Mouse (Mus musculus): ENCODE data around the gene Uggt1. TPM values are rescaled to one million over a fixed set of nuclear protein-coding genes. Genes with fewer than 3 reads are reported as not detected.

The Uggt1 gene
- total RNA-seq (2021), result 42.8 and 45.7 TPM in 2 replicates
- long read RNA-seq, experiment 1, full-length matches to known transcripts, result 7 of 18 reads
- long read RNA-seq, experiment 1, partial matches to known transcripts, result 2 of 18 reads
- long read RNA-seq, experiment 1, other reads (novel, unspliced or antisense), result 9 of 18 reads
- long read RNA-seq, experiment 2, full-length matches to known transcripts, result 4 of 14 reads
- long read RNA-seq, experiment 2, partial matches to known transcripts, result 4 of 14 reads
- long read RNA-seq, experiment 2, other reads (novel, unspliced or antisense), result 6 of 14 reads

DNA sequence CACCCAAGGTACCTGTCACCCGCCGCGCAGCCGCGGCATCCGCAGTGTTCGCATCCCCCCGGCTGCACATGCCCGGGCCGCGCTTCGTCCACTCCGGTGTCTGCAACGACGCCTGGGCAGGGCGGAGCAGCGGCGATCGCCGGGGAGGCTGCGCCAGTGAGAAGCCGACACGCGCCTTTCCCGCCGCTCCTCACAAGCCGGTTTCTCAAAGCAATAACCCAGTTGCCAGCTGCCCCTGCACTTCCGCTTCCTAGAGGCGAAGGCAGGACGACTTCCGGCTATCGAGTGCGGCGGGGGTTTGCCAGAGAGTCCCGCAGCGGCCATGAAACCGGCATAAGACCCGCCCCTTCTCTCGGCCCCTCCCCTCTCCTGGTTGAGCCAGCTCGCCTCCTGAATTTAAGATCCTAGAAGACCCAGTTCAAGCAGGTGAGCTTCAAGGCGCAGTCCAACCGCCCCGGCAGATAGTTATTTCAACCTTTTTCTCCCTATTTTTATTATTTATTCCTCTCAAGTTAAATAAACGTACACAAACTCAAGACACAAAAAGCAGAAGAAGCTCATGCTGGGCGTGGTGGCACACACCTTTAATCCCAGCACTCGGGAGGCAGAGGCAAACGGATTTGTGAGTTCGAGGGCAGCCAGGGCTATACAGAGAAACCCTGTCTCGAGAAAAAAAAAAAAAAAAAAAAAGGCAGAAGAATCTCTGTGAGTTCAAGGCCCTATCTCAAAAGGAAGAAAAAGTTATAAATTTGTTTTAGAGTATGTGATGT lies at the start of gene Uggt1:
Gene Uggt1, minus strand, starts transcription at position 663 of the 770 bp plus-strand sequence.
- peak; percentile 97 for DNase-seq

DNA sequence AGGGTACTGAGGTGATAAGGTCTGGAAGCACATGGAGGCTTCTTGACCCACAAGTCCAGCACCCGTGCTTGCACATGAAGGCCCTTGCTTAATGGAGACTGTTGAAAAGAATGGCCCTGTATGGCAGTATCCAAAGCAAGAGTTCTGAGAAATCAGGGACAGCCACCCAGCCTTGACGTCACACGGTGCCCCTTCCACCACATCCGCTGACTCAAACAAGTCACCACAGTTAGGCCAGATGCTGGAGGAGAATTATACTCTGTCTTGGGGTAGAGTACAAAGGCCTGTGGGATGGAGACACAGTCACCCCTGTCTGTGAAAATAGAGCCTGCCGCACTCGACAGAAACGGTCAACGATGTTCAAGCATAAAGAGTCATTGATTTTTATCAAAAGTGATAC lies 49.0 kb upstream of the Uggt1 start:
- peak; percentile 3 for DNase-seq

DNA sequence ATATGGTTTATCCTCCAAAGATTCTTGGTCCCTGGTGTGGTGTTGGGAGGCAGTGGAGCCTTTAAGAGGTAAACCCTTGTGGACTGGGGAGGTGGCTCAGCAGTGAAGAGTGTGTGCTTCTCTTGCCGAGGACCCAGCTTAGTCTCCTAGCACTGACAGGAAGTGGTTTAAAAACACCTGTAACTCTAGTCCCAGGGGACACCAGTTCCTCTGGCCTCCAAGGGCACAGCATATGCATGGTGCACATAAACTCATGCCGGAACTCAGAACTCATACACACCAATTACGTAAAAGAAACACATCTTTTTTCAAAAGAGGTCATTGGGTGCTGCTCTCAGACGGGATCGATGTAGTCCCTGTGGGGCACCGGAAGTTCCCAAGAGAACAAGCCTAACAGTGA lies 37.3 kb upstream of the Uggt1 start:
- DNase-seq, result no peak

DNA sequence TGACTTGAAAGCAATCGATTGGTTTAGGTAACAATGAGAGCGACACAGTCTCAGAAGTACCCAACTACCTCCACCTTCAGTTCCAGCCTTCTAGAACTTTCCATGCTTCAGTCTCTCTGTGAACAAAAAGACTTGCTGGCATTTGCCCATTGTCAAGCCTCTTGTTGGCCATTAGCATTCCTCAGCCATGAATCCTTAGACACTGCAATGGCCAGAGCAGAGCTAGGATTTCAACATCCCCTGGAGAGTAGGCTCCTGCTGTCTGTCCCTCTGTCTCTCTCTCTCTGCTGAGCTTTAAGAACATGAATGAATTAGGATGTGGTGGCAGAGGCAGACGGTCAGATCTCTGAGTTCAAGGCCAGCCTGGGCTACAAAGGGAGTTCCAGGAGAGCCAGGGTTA lies 36.4 kb upstream of the Uggt1 start:
- DNase-seq, result no peak

DNA sequence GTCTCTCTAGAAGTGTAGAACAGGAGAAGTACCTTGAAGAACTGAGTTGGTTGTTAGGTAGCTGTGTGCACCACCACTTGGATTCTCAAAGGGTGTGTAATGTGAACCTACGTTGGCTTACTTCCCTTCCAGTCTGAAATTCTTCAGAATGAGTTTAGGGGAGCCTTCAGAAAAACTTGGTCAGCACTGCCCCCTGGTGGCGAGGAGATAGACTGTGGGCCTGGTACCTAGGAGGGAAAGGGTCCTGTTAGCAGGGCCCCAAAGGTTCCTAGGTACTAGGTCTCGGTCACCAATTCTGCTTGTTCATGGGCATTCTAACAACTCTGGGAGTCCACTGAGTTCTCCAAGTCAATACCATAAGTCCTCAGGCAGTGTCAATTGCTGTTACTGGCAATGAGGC lies 34.7 kb upstream of the Uggt1 start:
- peak; percentile 91 for DNase-seq

DNA sequence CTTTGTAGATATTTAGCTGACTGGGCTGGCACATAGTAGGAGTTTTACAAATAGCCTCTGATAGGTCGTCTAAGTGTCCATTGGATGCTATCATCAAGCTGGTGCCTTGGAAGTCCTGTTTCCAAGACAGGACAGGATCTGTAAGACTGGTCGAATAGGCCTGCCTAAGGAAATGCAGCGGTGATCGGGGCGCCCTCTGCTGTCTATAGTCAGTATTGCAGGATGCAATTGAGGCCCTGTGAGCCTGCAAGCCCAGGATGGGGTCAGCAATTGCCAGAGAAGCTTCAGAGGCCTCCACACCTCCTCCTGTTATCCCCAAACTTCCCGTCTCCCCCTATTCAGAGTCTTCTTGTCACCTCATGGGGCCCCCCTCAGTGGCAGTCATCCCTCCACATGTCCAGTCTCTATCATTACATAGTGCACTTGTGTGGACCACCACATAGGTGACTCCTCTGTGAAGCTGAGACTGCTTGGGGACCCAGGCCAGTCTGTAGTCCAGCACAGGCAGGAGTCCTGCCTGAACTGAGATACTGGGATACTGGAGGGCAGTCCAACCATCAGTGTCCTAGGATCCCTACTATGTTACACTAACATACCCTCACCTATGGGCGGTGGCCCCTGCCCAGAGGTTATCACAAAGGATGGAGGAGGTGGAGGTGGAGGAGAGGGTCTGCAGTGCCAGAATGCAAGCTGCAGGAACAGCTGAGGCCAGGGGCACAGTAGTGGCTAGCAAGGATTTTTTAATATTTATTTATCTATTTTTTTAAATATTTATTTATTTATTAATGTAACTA lies 32.9 kb upstream of the Uggt1 start:
- peak; percentile 87 for DNase-seq

DNA sequence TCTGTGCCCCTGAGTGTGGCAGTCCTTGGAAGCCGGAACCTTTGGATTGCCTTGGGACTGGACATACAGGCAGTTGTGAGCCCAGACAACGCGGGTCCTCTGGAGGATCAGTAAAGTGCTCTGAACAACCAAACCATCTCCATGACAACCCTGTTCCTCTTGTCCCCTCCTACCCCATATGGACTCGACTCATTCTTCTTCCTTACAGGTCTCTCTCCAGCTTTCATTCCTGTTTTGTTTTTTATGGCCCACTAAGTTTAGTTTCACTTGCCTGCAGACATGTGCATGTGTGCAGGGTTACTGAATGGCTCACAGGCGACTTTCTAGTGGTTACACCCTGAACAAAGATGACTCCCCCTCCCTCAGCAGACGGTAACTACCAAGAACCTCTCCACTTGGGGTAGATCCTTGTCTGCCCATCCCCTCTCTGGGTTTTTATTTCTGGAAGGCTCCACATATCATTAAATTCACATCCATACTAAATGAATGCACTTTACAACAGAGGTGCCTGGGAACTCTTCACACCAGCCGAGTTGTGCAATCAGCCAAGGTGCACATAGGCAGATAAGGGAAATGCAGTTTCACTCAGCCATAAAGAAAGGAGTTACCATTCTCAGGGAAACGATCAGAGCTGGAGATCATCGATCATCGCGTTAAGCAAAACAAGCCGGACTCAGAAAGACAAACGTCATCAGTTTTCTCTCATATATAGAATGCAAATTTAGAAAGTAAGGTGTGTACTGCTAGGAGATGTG lies 31.3 kb upstream of the Uggt1 start:
- DNase-seq, result no peak

DNA sequence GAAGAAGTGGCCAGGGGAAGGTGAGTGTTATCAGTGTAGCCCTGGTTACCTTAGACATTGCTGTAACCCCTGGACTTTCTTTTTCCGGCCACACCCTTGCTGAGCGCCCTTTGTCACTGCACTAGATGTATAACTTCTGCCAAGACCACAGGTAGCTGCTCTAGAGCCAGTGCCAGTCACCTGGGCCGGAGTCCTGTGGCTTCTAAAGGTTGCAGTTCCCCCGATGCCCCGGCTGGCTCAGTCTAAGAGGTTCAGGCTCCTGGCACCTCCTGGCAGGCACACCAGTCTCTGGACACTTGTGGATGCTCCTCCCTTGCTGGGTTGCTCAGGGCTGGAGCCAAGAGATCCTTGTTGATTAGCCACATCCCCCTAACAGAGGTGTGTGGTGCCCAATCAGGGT lies 29.9 kb upstream of the Uggt1 start, which contains the start of gene Neurl3:
Gene Neurl3, minus strand, starts transcription at position 225 of the 400 bp plus-strand sequence.
- DNase-seq, result no peak

DNA sequence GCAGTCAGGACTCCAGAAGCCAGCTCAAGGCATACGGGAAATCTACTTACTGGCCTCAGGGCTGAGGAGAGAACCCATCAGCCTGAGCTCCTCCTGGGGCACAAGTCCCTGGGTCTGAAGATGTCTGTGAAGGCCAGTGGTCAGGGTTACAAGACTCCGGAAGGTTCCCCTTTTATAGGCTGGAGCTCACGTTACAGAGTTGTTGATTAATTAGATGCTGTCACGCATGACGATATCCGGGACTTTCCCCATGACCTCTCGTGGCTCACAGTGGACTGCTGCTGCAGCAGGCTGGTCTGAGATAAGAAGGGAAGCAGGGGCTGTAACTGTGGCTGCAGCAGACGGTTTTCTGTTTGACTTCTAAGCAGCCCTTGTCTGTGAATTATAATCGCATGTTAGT lies 28.8 kb upstream of the Uggt1 start:
- peak; percentile 78 for DNase-seq

DNA sequence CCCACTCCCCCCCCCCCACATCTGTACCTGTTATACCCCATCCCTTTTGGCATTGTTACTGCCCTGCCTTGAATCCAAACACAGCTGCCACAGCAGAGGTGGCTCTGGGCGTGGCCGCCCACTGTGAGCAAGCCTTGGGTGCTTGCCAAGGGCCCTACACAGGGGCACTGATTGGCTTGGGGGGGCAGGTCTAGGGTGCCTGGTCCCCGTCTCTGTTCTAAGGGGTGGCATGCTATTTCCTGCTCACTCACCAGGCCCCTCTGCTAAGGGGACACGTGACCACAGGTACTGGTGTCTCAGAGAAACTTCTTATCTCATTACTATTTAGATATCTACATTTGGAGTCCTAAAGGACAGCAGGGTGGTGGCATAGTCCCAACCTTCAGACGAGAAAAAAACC lies 28.0 kb upstream of the Uggt1 start:
- peak; percentile 70 for DNase-seq

DNA sequence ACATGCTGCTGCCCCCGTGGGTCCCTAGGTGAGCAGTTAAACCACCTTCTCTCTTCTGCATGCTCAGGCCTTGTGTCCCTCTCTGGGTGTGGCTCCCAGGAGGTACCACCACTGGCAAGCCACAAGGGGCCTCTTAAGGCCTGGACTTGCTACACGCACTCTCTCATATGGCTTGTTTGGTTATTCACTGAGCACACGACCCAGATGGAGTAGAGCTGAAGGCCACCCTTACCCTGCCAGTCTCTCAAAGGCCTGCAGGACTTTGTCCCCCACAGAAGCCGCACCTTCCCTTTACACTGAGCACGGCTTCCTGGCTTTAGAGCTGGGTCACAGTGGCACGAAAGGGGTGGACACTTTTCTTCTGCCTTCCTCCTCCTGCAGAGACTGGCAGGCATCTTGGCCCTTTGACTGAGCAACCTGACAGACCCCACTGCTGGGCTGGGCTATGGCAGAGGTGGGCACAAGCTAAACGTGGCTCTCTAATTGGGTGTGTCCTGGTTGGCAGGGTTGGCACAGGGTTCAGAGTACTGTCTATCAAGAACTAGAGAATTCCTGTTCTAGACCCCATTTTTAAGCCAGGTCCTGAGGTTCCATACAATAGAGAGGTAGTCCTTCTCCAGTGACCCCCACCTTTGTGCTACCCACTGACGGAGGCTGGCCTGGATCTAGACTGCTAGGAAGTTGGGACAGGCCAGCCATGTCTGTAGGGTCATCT lies 27.2 kb upstream of the Uggt1 start:
- DNase-seq, result no peak

DNA sequence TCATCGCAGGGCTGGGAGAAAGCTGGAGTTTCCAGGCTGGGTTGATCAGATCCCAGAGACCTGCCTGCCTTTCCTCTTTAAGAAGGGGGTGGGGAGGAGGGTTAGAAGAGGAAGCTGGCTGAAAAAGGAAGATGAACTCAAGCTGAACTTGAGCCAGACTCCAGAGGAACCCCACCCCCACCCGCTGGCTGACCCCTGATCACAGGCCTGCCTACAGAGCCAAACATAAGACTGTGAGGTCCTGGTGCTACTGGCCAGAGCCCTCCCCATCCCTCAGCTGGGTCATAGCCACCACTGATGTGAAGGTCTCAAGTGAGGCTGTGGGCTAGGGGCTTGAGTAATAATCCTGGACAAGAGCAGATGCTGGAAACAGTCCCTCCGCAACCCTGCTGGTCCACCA lies 26.1 kb upstream of the Uggt1 start:
- no peak for DNase-seq

DNA sequence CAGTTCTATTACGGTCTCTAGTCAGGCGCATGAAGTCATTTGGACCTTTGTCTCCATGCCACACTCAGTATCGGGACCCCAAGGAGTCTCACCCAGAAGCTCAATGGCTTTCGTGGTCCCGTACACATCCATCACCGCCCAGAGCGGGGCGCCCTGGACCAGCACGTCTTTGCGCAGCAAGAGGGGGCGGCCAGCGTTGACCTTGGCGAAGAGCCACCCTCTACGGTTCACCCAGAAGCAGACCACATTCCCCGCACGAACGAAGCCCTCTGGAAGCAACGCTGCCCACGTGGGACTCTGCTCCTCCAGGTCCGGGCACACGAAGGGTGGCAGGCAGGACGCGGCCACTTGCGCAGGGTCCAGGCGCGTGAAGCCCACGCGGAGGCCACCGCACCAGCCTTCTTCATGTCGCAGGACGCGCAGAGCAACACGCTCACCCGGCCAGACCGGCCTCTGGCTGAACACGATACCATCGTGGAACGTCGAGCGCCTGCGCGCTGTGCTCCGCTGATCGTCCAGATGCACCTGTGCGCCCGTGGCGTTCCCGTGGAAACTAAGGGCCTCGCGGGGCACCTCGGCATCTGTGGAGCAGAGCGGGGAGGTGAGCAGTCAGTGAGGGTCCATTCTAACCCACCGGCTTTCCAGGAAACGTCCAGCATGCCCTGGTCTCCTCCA lies 24.7 kb upstream of the Uggt1 start:
- no peak for DNase-seq

DNA sequence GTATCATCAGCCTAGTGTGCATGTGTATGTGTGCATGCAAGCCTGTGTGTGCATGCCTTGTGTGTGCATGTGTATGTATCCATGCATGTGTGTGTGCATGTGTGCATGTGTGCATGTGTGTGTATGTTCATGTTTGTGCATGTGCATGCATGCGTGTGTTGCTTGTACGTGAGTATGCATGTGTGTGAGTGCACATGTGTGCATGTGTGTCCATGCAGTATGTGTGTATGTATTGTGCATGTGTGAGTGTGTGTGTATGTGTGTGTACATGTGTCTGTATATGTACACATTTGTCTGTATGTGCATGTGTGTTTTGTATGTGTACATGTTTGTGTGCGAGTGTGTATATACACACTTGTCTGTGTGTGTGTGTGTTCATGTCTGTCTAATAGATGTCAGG lies 23.1 kb upstream of the Uggt1 start:
- DNase-seq, result no peak

DNA sequence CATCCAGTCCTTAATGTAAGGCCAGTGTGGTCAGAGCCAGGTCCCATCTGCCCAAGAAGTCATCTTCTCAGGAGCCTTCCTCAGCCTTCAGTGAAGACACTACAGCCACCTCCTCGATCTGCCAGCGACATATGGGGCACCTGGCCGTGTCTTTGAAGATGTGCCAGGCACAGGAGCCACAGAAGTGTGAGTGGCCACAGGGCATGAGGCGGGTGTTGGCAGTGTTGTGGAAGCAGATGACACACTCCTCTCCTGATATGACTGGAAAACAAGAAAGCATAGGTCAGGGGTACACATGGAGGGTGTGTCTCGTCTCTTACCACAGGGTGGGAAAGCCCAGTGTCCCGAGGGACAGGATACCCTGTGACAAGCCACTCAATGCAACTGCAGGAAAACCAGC lies 21.8 kb upstream of the Uggt1 start:
- DNase-seq, result no peak

DNA sequence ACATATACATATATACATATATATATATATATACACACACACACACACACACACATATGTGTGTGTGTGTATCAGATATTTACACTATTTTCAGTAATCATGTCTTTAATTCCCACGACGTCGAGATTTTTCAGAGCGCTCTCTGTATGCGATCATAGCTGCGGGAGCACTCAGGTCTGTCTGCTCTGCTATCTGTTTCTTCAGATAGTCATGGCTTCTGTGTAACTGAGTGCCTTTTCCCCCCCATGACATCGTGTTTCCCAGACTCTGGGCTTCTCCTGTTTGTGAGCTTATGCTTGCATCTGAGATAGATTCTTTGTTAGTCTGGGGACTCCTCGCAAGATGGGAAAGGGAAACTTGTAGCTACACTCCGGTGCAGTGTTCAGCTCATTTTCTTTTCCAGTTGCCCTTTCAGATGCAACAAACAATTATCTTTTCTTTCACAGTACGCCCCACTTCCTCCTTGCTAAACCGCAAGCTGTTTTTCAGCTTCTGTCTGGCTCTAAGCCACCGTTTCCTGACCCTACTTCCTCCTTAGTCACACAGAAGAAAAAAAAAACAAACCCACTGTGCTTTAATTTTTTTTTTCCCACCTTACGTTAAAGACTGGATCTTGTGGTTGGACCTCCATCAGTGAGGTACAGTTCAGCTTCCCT lies 19.4 kb upstream of the Uggt1 start:
- DNase-seq, result peak; percentile 65

DNA sequence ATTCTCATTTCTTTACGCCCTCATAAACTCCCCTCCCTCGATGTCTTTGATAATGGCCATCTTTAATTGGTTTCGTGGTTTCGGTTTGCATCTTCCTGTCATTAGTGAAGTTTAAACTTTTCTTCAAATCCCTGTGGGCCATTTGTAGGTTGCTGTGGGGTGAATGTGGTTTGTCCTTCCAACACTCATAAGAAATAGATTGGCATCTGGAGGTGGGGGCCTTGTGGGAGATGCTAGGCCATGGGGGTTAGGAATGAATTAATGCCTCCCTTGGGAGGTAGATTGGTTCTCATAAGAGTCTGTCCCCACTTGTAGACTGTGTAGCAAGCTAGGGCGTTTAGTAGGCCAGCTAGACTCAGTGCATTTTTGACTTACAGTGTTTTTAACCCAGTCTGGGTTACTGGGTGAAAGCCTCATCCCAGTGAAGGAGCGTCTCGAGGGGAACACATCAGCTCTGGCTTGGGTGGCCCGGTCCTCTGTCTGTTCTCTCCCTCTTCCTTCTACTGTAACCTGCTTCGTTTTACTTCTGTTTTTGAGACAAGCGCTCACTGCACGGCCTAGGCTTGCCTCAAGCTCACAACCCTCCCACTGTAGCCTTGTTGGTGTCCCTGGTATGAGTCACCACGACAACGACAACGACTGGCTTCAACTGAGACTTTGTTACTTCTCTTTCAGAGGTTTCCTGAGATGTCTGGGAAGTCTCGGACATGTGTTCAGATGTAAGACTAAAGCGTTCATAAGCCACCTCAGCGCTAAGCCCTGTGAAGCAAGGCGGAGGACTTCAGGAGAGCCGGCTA lies 17.4 kb upstream of the Uggt1 start:
- DNase-seq, result no peak

DNA sequence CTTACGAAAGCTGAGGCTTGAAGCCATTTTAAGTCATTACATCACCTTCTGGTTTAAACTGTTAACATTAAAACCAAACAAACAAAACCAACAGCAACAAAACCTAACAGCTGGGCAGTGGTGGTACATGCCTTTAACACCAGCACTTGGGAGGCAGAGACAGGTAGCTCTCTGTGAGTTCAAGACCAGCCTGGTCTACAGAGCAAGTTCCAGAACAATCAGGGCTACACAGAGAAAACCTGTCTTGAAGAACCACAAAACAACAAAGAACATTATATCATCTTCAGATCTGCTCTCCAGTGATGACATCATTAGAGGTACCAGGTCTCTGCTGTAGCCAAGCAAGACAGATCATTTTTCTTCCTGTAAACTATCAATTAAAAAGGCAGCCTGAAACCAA lies 15.9 kb upstream of the Uggt1 start:
- DNase-seq, result no peak

DNA sequence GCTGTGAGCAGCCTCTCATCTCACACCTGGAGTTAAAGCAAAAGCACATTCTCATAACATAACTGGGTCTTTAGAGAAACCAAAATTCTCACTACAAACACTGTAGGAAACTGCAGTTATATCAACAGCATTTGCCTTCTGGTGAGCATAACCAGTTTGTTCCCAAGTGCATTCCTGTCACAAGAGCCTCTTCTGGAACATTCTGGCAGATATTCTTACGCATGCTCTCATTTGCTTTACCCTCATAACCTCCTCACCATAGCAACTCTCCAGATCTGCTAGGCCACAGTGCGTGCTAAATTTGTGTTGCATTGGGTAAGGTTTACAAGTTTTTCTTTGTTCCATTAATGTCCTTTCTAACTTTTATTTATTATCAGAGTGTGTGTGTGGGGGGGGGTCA lies 14.8 kb upstream of the Uggt1 start:
- DNase-seq, result no peak

DNA sequence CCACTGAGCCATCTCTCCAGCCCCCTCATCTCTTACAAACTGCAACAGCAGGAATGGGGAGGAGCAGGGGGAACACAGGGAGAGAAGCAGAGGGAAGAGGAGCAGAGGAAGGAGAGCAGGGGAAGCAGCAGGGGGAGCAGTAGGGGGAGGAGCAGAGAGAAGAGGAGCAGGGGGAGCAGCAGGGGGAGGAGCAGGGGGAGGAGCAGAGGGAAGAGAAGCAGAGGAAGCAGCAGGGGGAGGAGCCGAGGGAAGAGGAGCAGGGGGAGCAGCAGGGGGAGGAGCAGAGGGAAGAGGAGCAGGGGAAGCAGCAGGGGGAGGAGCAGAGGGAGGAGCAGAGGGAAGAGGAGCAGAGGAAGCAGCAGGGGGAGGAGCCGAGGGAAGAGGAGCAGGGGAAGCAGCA lies 14.1 kb upstream of the Uggt1 start:
- DNase-seq, result no peak
